Mouse (Mus musculus) heart, adult 2 months (tissue): ENCODE measurements at regions not wholly inside any gene's neighbourhood (a gene's known extent, or its start where the extent isn't known, plus 50 kb on each side); places are given as distances from the start of the nearest gene placed in this dataset.

Source experiments
- CTCF ChIP-seq: fragments of 200-600 bp; IDR thresholded peaks from 2 replicates; pipeline ENCODE4 v1.8.1; 2022; ENCODE audit warnings: antibody characterized with exemption, mild to moderate bottlenecking, moderate library complexity
- EP300 ChIP-seq: fragments of 200-500 bp; IDR thresholded peaks from 2 replicates; pipeline ENCODE4 v1.6.1; 2011; ENCODE audit warnings: low read depth, low read length, control low read depth; ENCODE audit not compliant: insufficient read depth

- TF ChIP-seq CTCF: no peak
- TF ChIP-seq EP300: no peak
Observed at GRCm38 (mm10) chr13:101318621-101319020, 449.4 kb downstream of the Pik3r1 start.
